Comparison of ENCODE assay signal across 8 mouse cellular contexts in the genomic region with DNA sequence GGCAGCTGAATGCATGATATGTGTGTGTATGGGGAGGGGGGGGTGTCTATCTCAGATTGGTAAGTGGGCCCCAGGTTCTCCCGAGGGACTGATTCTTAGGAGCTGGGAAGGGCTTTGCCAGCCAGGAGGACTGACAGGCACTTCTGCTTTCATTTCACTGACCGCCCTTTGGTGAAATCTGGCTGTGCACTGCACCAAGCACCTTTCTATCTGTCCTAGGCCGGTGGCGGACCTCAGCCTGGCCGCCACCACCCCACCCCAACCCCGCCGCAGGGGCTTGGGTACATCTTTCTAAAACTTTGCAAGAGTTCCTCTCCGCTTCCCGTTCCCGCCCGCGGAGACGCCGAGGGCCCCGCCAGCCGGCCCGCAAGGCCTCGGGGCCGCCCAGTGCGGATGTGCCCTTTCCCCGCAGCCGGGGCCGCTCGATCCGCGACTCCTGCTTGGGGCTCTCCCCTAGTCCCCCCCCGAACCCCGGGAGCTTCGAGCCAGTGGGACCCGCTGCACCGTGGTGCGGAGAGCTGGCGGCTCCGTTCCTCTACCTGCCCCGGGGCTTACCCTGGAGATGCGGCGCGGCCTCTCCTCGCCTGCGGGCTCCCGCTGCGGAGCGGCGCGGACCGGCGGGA. TPM values are rescaled to one million over a fixed set of nuclear protein-coding genes. Genes with fewer than 3 reads are reported as not detected.
DNase-seq lines count a peak whose midpoint lies in the region; ATAC-seq lines count a peak whose summit lies in the region.

No protein-coding gene starts in this region.

- peak overlapping the region; percentile 52 for H3K4me2 ChIP-seq in intestine, embryonic 16.5 days (ENCODE audit: low read depth, low read length)
- peak overlapping the region; percentile 88 for H3K4me2 ChIP-seq in liver, embryonic 15.5 days
- peak overlapping the region; percentile 76 for H3K4me2 ChIP-seq in neural tube, embryonic 11.5 days (ENCODE audit: low read depth)

- no peaks in the 10 kb centered on the region for H3K9me3 ChIP-seq in intestine, embryonic 16.5 days (ENCODE audit: control insufficient read depth, low read length)
- H3K9me3 ChIP-seq in liver, embryonic 15.5 days (replicated peaks), result no peaks in the 10 kb centered on the region
- H3K9me3 ChIP-seq in neural tube, embryonic 11.5 days (ENCODE audit: control insufficient read depth, low read length), result no peaks in the 10 kb centered on the region

- under 1% methylated on average over 47 of the region's 47 CpGs for WGBS in intestine, embryonic 16.5 days
- WGBS in liver, embryonic 15.5 days (ENCODE audit: insufficient replicate concordance), result under 1% methylated on average over 39 of the region's 47 CpGs
- under 1% methylated on average over 28 of the region's 47 CpGs for WGBS in neural tube, embryonic 11.5 days

- peak overlapping the region; percentile 95 for H3K9ac ChIP-seq in intestine, embryonic 16.5 days (ENCODE audit: low read depth, low read length)
- peak overlapping the region; percentile 66 for H3K9ac ChIP-seq in liver, embryonic 15.5 days
- peak overlapping the region; percentile 97 for H3K9ac ChIP-seq in neural tube, embryonic 11.5 days (ENCODE audit: low read length)

- peaks cover 25% of the 10 kb centered on the region for H3K4me1 ChIP-seq in intestine, embryonic 16.5 days (ENCODE audit: control insufficient read depth, insufficient read depth, low read length)
- H3K4me1 ChIP-seq in liver, embryonic 15.5 days (replicated peaks), result peaks cover 46% of the 10 kb centered on the region
- peaks cover 13% of the 10 kb centered on the region; the same call in 1 of the 2 replicates for H3K4me1 ChIP-seq in neural tube, embryonic 11.5 days (ENCODE audit: control insufficient read depth, insufficient read depth, low read length)

- ATAC-seq in granulocyte monocyte progenitor cell, adult 5-6 weeks (replicated peaks; ENCODE audit: poor library complexity, severe bottlenecking), result peak; percentile 31
- ATAC-seq in intestine, embryonic 16.5 days, result peak; percentile 79
- ATAC-seq in liver, embryonic 15.5 days (ENCODE audit: insufficient read depth), result peak; percentile 66
- peak; percentile 59 for ATAC-seq in neural tube, embryonic 11.5 days (ENCODE audit: insufficient read depth, low FRiP score, low TSS enrichment)

- H3K4me3 ChIP-seq in intestine, embryonic 16.5 days (ENCODE audit: low read length), result peak overlapping the region; percentile 81
- H3K4me3 ChIP-seq in liver, embryonic 15.5 days (replicated peaks), result peak overlapping the region; percentile 68
- peak overlapping the region; percentile 86 for H3K4me3 ChIP-seq in neural tube, embryonic 11.5 days (ENCODE audit: low read depth, low read length)

- peak overlapping the region; percentile 97 for H3K27ac ChIP-seq in intestine, embryonic 16.5 days (ENCODE audit: low read length)
- peak overlapping the region; percentile 78 for H3K27ac ChIP-seq in liver, embryonic 15.5 days (replicated peaks)
- H3K27ac ChIP-seq in neural tube, embryonic 11.5 days (ENCODE audit: low read depth, low read length), result peak overlapping the region; percentile 92

- H3K27me3 ChIP-seq in intestine, embryonic 16.5 days (replicated peaks; ENCODE audit: control insufficient read depth, insufficient read depth, low read length), result no peaks in the 10 kb centered on the region
- peaks cover 32% of the 10 kb centered on the region for H3K27me3 ChIP-seq in liver, embryonic 15.5 days
- H3K27me3 ChIP-seq in neural tube, embryonic 11.5 days (ENCODE audit: control insufficient read depth, insufficient read depth, low read length), result no peaks in the 10 kb centered on the region

- peak; percentile 68 for DNase-seq in urinary bladder, adult 2 months (ENCODE audit: low spot score)
- no peak for DNase-seq in urinary bladder, postnatal 10 days (ENCODE audit: low spot score)
- peak; percentile 51 to 60 for DNase-seq in cerebellum, postnatal 36 days
- DNase-seq in neural tube, embryonic 11.5 days (ENCODE audit: low spot score), result peak; percentile 67
- peak; percentile 42 to 43 for DNase-seq in thymus, adult 18-20 months

- H3K36me3 ChIP-seq in intestine, embryonic 16.5 days (ENCODE audit: control insufficient read depth, insufficient read depth, low read length), result no peaks in the 10 kb centered on the region
- H3K36me3 ChIP-seq in liver, embryonic 15.5 days (replicated peaks), result no peaks in the 10 kb centered on the region
- H3K36me3 ChIP-seq in neural tube, embryonic 11.5 days (ENCODE audit: control insufficient read depth, insufficient read depth, low read length), result 0 out of 2 replicates have a peak, but pooled peaks cover 2% of the 10 kb centered on the region

RNA-seq across cellular contexts. Expression of gene Nfkb1, which starts 0.7 kb away (rescaled TPM):
- 48.6 and 50.3 TPM in 2 replicates for polyA plus RNA-seq in urinary bladder, adult 2 months (2012; rRNA removed)
- total RNA-seq in granulocyte monocyte progenitor cell, adult 5-6 weeks (2014; fragmentation: Nextera tagmentation), result 100 and 112 TPM in 2 replicates
- total RNA-seq in granulocyte monocyte progenitor cell, adult 5-6 weeks (2017), result 104 and 117 TPM in 2 replicates
- 13.7 and 14.3 TPM in 2 replicates for polyA plus RNA-seq in intestine, embryonic 16.5 days (2015; fragmentation: Nextera tagmentation; extraction: Ambion mirVana)
- polyA plus RNA-seq in liver, embryonic 15.5 days (2015; fragmentation: Nextera tagmentation; extraction: Ambion mirVana), result 12.0 and 13.2 TPM in 2 replicates
- polyA plus RNA-seq in neural tube, embryonic 11.5 days (2014; fragmentation: Nextera tagmentation; extraction: Ambion mirVana), result 13.5 and 15.3 TPM in 2 replicates
